Mouse (Mus musculus): ENCODE data around the gene Filip1. TPM values are rescaled to one million over a fixed set of nuclear protein-coding genes. Genes with fewer than 3 reads are reported as not detected.

The Filip1 gene
- total and polyA plus RNA-seq, 3 experiments, result 0.71 to 1.5 (median 1.3) TPM

DNA sequence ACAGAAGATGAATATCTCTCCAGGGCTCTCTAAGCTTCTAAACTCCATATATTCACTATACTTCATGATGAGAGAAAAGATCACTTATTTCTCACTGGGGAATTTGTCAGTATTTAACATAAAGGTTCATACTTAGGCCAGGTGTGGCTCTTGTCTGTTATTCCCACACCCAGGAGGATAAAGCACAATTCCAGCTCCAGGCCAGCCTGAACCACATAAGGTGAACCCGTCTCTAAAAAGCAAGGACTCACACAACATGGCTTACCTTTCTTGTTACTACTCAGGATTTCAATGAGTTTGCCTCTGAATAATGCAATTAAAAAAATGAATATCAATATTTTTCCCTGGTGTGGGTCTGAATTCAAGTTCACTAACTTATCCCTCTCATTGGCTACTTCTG is 23.6 kb downstream of the Filip1 start:
- no peaks in the 10 kb centered on the region for H3K9me3 ChIP-seq (replicated peaks; ENCODE audit: low read length)
- no peak overlapping the region for H3K9ac ChIP-seq (ENCODE audit: insufficient read depth, low read depth)
- no peak overlapping the region for H3K4me2 ChIP-seq (ENCODE audit: insufficient read depth, low read depth, poor library complexity, severe bottlenecking)
- peaks cover 0 to 5% of the 10 kb centered on the region in 2 experiments; a peak in 1 of 4 replicates for H3K4me1 ChIP-seq (ENCODE audit: control insufficient read depth in 1 of 2, insufficient read depth in 2 of 2)
- no peak overlapping the region for H3K27ac ChIP-seq (ENCODE audit: insufficient read depth, low read depth)
- dilution Hi-C loops (cut with MboI; ENCODE audit: extremely low pct_ligation_motif_present, extremely low pct_unique_long_range_greater_than_20kb, low sequenced_read_pairs) (no loop called here), in situ Hi-C loops (cut with MboI; ENCODE audit: low pct_ligation_motif_present, low pct_unique_long_range_greater_than_20kb, low sequenced_read_pairs) (loop anchor here (25.0 kb wide), 1 partner anchor 102 kb away; no protein-coding TSS in a partner anchor)
- no peak for DNase-seq (ENCODE audit: extremely low read depth)
- no peaks in the 10 kb centered on the region for H3K36me3 ChIP-seq (replicated peaks in 1 of 2; ENCODE audit: control insufficient read depth in 1 of 2, insufficient read depth in 1 of 2, low read length in 1 of 2)
- no peaks in the 10 kb centered on the region for H3K27me3 ChIP-seq (replicated peaks)
- no peak overlapping the region for H3K4me3 ChIP-seq (replicated peaks in 1 of 3; ENCODE audit: low read depth in 2 of 3, low read length in 2 of 3, poor library complexity in 1 of 3)
- no peaks in the 10 kb centered on the region for H3K79me2 ChIP-seq (replicated peaks; ENCODE audit: control insufficient read depth, extremely low read depth, insufficient read depth, poor library complexity, severe bottlenecking)
- TF ChIP-seq ETS1 (conservative IDR thresholded peaks at IDR 0.05; ENCODE audit: low read depth, low read length) (no peak), NRF1 (IDR thresholded peaks at IDR 0.05; ENCODE audit: low read depth, low read length) (no peak), RCOR1 (conservative IDR thresholded peaks at IDR 0.05; ENCODE audit: low read depth, low read length) (no peak), POLR2AphosphoS2 (IDR thresholded peaks at IDR 0.05; ENCODE audit: low read depth, low read length) (no peak), SIN3A (IDR thresholded peaks at IDR 0.05; ENCODE audit: low read length) (no peak), ZMIZ1 (IDR thresholded peaks at IDR 0.05; ENCODE audit: low read depth, low read length) (no peak), CHD2 (IDR thresholded peaks at IDR 0.05; ENCODE audit: low read length) (no peak), SMC3 (IDR thresholded peaks at IDR 0.05; ENCODE audit: low read depth, low read length) (no peak), NELFE (IDR thresholded peaks at IDR 0.05; ENCODE audit: low read depth, low read length) (no peak), CTCF (conservative IDR thresholded peaks at IDR 0.05 in 1 of 2, IDR thresholded peaks at IDR 0.05 in 1 of 2; ENCODE audit: low read depth in 2 of 2, low read length in 2 of 2) (no peak), PAX5 (IDR thresholded peaks at IDR 0.05; ENCODE audit: low read length) (no peak), JUN (IDR thresholded peaks at IDR 0.05; ENCODE audit: insufficient read depth, low read depth, low read length) (no peak), MAFK (IDR thresholded peaks at IDR 0.05; ENCODE audit: insufficient replicate concordance, low read length) (no peak), MAX (IDR thresholded peaks at IDR 0.05; ENCODE audit: low read length) (no peak), TCF12 (IDR thresholded peaks at IDR 0.05; ENCODE audit: low read depth, low read length) (no peak), UBTF (IDR thresholded peaks at IDR 0.05; ENCODE audit: low read depth, low read length) (no peak), TBP (conservative IDR thresholded peaks at IDR 0.05; ENCODE audit: low read depth, low read length) (no peak), EP300 (IDR thresholded peaks at IDR 0.05; ENCODE audit: low read length) (no peak)

GRCm38 (mm10) chr9:79983244-79983643 is 29.4 kb downstream of the Filip1 start:
- Histone ChIP-seq H3K9ac (ENCODE audit: insufficient read depth, low read depth) (no peak overlapping the region), H3K4me1 (ENCODE audit: control insufficient read depth in 1 of 2, insufficient read depth in 2 of 2) (no peaks in the 10 kb centered on the region), H3K9me3 (replicated peaks; ENCODE audit: low read length) (no peaks in the 10 kb centered on the region), H3K27me3 (replicated peaks) (no peaks in the 10 kb centered on the region), H3K27ac (ENCODE audit: insufficient read depth, low read depth) (no peak overlapping the region), H3K36me3 (replicated peaks in 1 of 2; ENCODE audit: control insufficient read depth in 1 of 2, insufficient read depth in 1 of 2, low read length in 1 of 2) (no peaks in the 10 kb centered on the region), H3K79me2 (replicated peaks; ENCODE audit: control insufficient read depth, extremely low read depth, insufficient read depth, poor library complexity, severe bottlenecking) (no peaks in the 10 kb centered on the region), H3K4me2 (ENCODE audit: insufficient read depth, low read depth, poor library complexity, severe bottlenecking) (no peak overlapping the region), H3K4me3 (replicated peaks in 1 of 3; ENCODE audit: low read depth in 2 of 3, low read length in 2 of 3, poor library complexity in 1 of 3) (no peak overlapping the region)
- in situ Hi-C loops (cut with MboI; ENCODE audit: low pct_ligation_motif_present, low pct_unique_long_range_greater_than_20kb, low sequenced_read_pairs) (loop anchor here (25.0 kb wide), 1 partner anchor 96 kb away; no protein-coding TSS in a partner anchor), dilution Hi-C loops (cut with MboI; ENCODE audit: extremely low pct_ligation_motif_present, extremely low pct_unique_long_range_greater_than_20kb, low sequenced_read_pairs) (no loop called here)
- TF ChIP-seq MAX (IDR thresholded peaks at IDR 0.05; ENCODE audit: low read length) (no peak), CHD1 (IDR thresholded peaks at IDR 0.05; ENCODE audit: low read depth, low read length) (no peak), RCOR1 (conservative IDR thresholded peaks at IDR 0.05; ENCODE audit: low read depth, low read length) (no peak), UBTF (IDR thresholded peaks at IDR 0.05; ENCODE audit: low read depth, low read length) (no peak)
- DNase-seq (ENCODE audit: extremely low read depth), result no peak

Data from CH12.LX (cell line).